Mouse (Mus musculus) G1E (cell line): Measurements from ENCODE around the gene Disc1.

ENCODE experiments used
- CTCF ChIP-seq: IDR thresholded peaks from 2 replicates; pipeline ENCODE4 v1.5.1; 2012; ENCODE audit warnings: low read depth, low read length, inconsistent platforms, mixed read lengths
- GATA1 ChIP-seq: IDR thresholded peaks from 2 replicates; pipeline ENCODE4 v1.6.1; 2012; ENCODE audit warnings: borderline replicate concordance, low read length, inconsistent platforms, mixed read lengths
- GATA2 ChIP-seq: IDR thresholded peaks from 2 replicates; pipeline ENCODE4 v1.6.1; 2012; ENCODE audit warnings: low read depth, low read length, inconsistent platforms, borderline replicate concordance
- POLR2AphosphoS5 ChIP-seq: IDR thresholded peaks from 2 replicates; pipeline ENCODE4 v1.6.1; 2012; ENCODE audit warnings: low read depth, low read length, inconsistent platforms; ENCODE audit not compliant: insufficient replicate concordance
- TAL1 ChIP-seq: conservative IDR thresholded peaks from 2 replicates; pipeline ENCODE4 v1.6.1; 2012; ENCODE audit warnings: low read depth, low read length, inconsistent platforms, mixed read lengths

GRCm38 (mm10) chr8:125084523-125084922, 30.5 kb downstream of the Disc1 start:
- TF ChIP-seq CTCF (no peak), TAL1 (no peak), GATA1 (no peak), GATA2 (no peak), POLR2AphosphoS5 (no peak)
